Mouse (Mus musculus): Measurements from ENCODE around the gene Olfr543. TPM values are rescaled to one million over a fixed set of nuclear protein-coding genes. Genes with fewer than 3 reads are reported as not detected.

Gene Olfr543
- not detected in 2 replicates for polyA plus RNA-seq (2012; rRNA removed)

- TF ChIP-seq POLR2A (IDR thresholded peaks at IDR 0.05; ENCODE audit: borderline replicate concordance, extremely low read depth, low read depth, low read length) (no peak), CTCF (IDR thresholded peaks at IDR 0.05; ENCODE audit: insufficient read depth, low read length) (no peak)
- no peak within 1 kb of the TSS for H3K4me3 ChIP-seq (replicated peaks; ENCODE audit: extremely low read depth, low read depth, low read length)
- DNase-seq, result no peak
- WGBS, result 90% methylated on average over 4 of the region's 4 CpGs
- H3K4me1 ChIP-seq (ENCODE audit: control insufficient read depth, insufficient read depth, low read length), result peaks cover 7% of the 10 kb centered on the region
Observed at GRCm38 (mm10) chr7:102481579-102481978, at the start of gene Olfr543. Gene Olfr543 (minus strand): TSS chr7:102481679.

GRCm38 (mm10) chr7:102529052-102529451, 47.6 kb upstream of the Olfr543 start:
- no peak for TF ChIP-seq CTCF (IDR thresholded peaks at IDR 0.05; ENCODE audit: insufficient read depth, low read length)
- TF ChIP-seq POLR2A (IDR thresholded peaks at IDR 0.05; ENCODE audit: borderline replicate concordance, extremely low read depth, low read depth, low read length), result no peak
- Histone ChIP-seq H3K4me1 (ENCODE audit: control insufficient read depth, insufficient read depth, low read length) (no peaks in the 10 kb centered on the region), H3K4me3 (replicated peaks; ENCODE audit: extremely low read depth, low read depth, low read length) (no peak overlapping the region)
- DNase-seq, result no peak
- WGBS, result 69% methylated on average over 1 of the region's 1 CpGs

GRCm38 (mm10) chr7:102517051-102517335, 35.5 kb upstream of the Olfr543 start:
- 58% methylated on average over 2 of the region's 2 CpGs for WGBS
- TF ChIP-seq POLR2A (IDR thresholded peaks at IDR 0.05; ENCODE audit: borderline replicate concordance, extremely low read depth, low read depth, low read length) (no peak), CTCF (IDR thresholded peaks at IDR 0.05; ENCODE audit: insufficient read depth, low read length) (no peak)
- no peak for DNase-seq
- no peak overlapping the region for H3K4me3 ChIP-seq (replicated peaks; ENCODE audit: extremely low read depth, low read depth, low read length)
- H3K4me1 ChIP-seq (ENCODE audit: control insufficient read depth, insufficient read depth, low read length), result no peaks in the 10 kb centered on the region

- no peak for TF ChIP-seq CTCF (IDR thresholded peaks at IDR 0.05; ENCODE audit: insufficient read depth, low read length)
- TF ChIP-seq POLR2A (IDR thresholded peaks at IDR 0.05; ENCODE audit: borderline replicate concordance, extremely low read depth, low read depth, low read length), result no peak
- H3K4me3 ChIP-seq (replicated peaks; ENCODE audit: extremely low read depth, low read depth, low read length), result no peak overlapping the region
- no peaks in the 10 kb centered on the region for H3K4me1 ChIP-seq (ENCODE audit: control insufficient read depth, insufficient read depth, low read length)
- peak; percentile 5 for DNase-seq
- whole genome bisulfite sequencing, result 38% methylated on average over 10 of the region's 10 CpGs
Observed at GRCm38 (mm10) chr7:102516261-102517050, 35.0 kb upstream of the Olfr543 start.

- Histone ChIP-seq H3K4me1 (ENCODE audit: control insufficient read depth, insufficient read depth, low read length) (no peaks in the 10 kb centered on the region), H3K4me3 (replicated peaks; ENCODE audit: extremely low read depth, low read depth, low read length) (no peak overlapping the region)
- no peak for TF ChIP-seq POLR2A (IDR thresholded peaks at IDR 0.05; ENCODE audit: borderline replicate concordance, extremely low read depth, low read depth, low read length)
- no peak for TF ChIP-seq CTCF (IDR thresholded peaks at IDR 0.05; ENCODE audit: insufficient read depth, low read length)
- WGBS, result 64% methylated on average over 4 of the region's 4 CpGs
- DNase-seq, result no peak
Observed at GRCm38 (mm10) chr7:102514144-102514543, 32.7 kb upstream of the Olfr543 start.

- no peak overlapping the region for H3K4me3 ChIP-seq (replicated peaks; ENCODE audit: extremely low read depth, low read depth, low read length)
- DNase-seq, result peak; percentile 84
- under 1% methylated on average over 54 of the region's 54 CpGs for WGBS
- H3K4me1 ChIP-seq (ENCODE audit: control insufficient read depth, insufficient read depth, low read length), result no peaks in the 10 kb centered on the region
- TF ChIP-seq CTCF (IDR thresholded peaks at IDR 0.05; ENCODE audit: insufficient read depth, low read length) (peak; percentile 54), POLR2A (IDR thresholded peaks at IDR 0.05; ENCODE audit: borderline replicate concordance, extremely low read depth, low read depth, low read length) (no peak)
Observed at GRCm38 (mm10) chr7:102512814-102513435, 31.4 kb upstream of the Olfr543 start.

- WGBS, result 86% methylated on average over 10 of the region's 10 CpGs
- Histone ChIP-seq H3K4me1 (ENCODE audit: control insufficient read depth, insufficient read depth, low read length) (no peaks in the 10 kb centered on the region), H3K4me3 (replicated peaks; ENCODE audit: extremely low read depth, low read depth, low read length) (no peak overlapping the region)
- no peak for DNase-seq
- TF ChIP-seq POLR2A (IDR thresholded peaks at IDR 0.05; ENCODE audit: borderline replicate concordance, extremely low read depth, low read depth, low read length) (no peak), CTCF (IDR thresholded peaks at IDR 0.05; ENCODE audit: insufficient read depth, low read length) (no peak)
Observed at GRCm38 (mm10) chr7:102511927-102512326, 30.4 kb upstream of the Olfr543 start.

GRCm38 (mm10) chr7:102509726-102510125, 28.2 kb upstream of the Olfr543 start:
- 84% methylated on average over 7 of the region's 7 CpGs for WGBS
- Histone ChIP-seq H3K4me1 (ENCODE audit: control insufficient read depth, insufficient read depth, low read length) (no peaks in the 10 kb centered on the region), H3K4me3 (replicated peaks; ENCODE audit: extremely low read depth, low read depth, low read length) (no peak overlapping the region)
- DNase-seq, result no peak
- TF ChIP-seq CTCF (IDR thresholded peaks at IDR 0.05; ENCODE audit: insufficient read depth, low read length) (no peak), POLR2A (IDR thresholded peaks at IDR 0.05; ENCODE audit: borderline replicate concordance, extremely low read depth, low read depth, low read length) (no peak)

GRCm38 (mm10) chr7:102508666-102509065, 27.2 kb upstream of the Olfr543 start:
- no peak for DNase-seq
- TF ChIP-seq POLR2A (IDR thresholded peaks at IDR 0.05; ENCODE audit: borderline replicate concordance, extremely low read depth, low read depth, low read length) (no peak), CTCF (IDR thresholded peaks at IDR 0.05; ENCODE audit: insufficient read depth, low read length) (no peak)
- Histone ChIP-seq H3K4me3 (replicated peaks; ENCODE audit: extremely low read depth, low read depth, low read length) (no peak overlapping the region), H3K4me1 (ENCODE audit: control insufficient read depth, insufficient read depth, low read length) (no peaks in the 10 kb centered on the region)
- WGBS, result 90% methylated on average over 6 of the region's 6 CpGs

- Histone ChIP-seq H3K4me3 (replicated peaks; ENCODE audit: extremely low read depth, low read depth, low read length) (no peak overlapping the region), H3K4me1 (ENCODE audit: control insufficient read depth, insufficient read depth, low read length) (no peaks in the 10 kb centered on the region)
- WGBS, result 85% methylated on average over 9 of the region's 9 CpGs
- TF ChIP-seq CTCF (IDR thresholded peaks at IDR 0.05; ENCODE audit: insufficient read depth, low read length), result no peak
- no peak for TF ChIP-seq POLR2A (IDR thresholded peaks at IDR 0.05; ENCODE audit: borderline replicate concordance, extremely low read depth, low read depth, low read length)
- no peak for DNase-seq
Observed at GRCm38 (mm10) chr7:102508066-102508465, 26.6 kb upstream of the Olfr543 start.

Measured in lung, adult 2 months (tissue).